Mouse (Mus musculus) cerebellum, adult 11-12 months (tissue): ENCODE data around the gene Cphx3.
"Not testable (repeated sequence)": the region's sequence is repeated elsewhere in the genome, so short reads cannot be mapped to it uniquely, and the experiment has no call there.

Experiments used
- DNase-seq: peaks from one replicate; pipeline ENCODE4 v3.0.0; 2022

Cphx3 gene

GRCm38 (mm10) chr14:26181660-26182059 lies 99.6 kb downstream of the Cphx3 start:
- DNase-seq, result not testable (repeated sequence)

DNA sequence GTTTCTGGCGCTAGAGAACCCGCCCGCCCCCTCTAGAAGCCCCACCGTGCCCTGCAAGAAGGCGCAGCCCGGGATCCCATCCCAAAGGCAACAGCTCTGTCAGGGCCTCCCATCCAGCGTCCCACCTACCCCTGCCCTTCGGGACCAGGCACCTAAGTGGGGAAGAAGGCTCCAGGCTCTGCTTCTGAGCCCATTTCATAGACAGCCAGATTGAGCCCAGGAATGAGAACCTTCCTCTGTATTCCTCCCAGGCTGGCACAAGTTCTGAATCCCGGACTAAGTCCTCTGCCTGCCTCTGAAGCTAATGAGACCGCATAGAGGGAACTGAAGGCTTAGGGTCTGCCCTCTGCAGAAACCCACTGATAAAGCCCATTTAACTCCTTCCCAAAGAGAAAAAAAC lies 100.3 kb downstream of the Cphx3 start, which contains the start of gene Plac9b:
Plac9b (minus strand) TSS at position 101 of the 400 bp plus-strand sequence.
- DNase-seq, result not testable (repeated sequence)

DNA sequence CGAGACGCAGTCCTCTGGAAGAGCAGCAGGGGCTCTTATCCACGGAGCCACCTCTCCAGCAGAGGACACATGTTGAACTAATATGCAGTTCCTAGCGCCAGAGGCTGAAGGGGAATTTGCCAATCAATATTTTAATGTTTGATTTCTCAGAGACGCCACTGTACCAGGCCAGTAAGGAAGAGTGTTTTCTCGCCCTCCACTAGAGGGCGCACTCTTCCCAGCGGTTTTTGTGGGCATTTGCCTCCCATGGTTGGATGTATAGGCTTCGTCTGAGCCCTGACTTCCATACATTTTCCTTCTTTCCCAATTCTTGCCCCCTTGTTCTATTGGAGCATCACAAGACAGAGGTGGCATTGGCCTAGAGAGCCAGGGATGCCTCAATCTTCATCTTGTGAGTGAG lies 104.5 kb downstream of the Cphx3 start:
- DNase-seq, result not testable (repeated sequence)

GRCm38 (mm10) chr14:26188361-26188760 lies 106.3 kb downstream of the Cphx3 start:
- DNase-seq, result not testable (repeated sequence)

DNA sequence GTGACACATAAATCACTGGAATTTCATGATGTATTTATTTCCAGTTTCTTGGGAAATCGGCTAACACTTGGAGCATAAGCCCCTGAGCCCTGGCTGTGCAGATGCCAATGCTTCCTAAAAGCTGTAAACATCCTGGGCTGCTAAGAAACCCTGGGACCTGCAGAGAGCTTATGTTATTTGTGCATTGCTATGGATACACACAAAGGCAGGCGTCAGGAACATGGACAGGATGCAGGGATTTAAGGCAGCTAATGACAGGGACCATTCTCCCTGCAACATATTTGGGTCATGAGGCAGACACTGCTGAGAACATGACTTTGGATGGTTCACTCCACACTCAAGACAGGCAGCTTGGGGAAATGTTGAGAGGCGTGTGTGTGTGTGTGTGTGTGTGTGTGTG lies 115.8 kb downstream of the Cphx3 start:
- DNase-seq, result not testable (repeated sequence)

DNA sequence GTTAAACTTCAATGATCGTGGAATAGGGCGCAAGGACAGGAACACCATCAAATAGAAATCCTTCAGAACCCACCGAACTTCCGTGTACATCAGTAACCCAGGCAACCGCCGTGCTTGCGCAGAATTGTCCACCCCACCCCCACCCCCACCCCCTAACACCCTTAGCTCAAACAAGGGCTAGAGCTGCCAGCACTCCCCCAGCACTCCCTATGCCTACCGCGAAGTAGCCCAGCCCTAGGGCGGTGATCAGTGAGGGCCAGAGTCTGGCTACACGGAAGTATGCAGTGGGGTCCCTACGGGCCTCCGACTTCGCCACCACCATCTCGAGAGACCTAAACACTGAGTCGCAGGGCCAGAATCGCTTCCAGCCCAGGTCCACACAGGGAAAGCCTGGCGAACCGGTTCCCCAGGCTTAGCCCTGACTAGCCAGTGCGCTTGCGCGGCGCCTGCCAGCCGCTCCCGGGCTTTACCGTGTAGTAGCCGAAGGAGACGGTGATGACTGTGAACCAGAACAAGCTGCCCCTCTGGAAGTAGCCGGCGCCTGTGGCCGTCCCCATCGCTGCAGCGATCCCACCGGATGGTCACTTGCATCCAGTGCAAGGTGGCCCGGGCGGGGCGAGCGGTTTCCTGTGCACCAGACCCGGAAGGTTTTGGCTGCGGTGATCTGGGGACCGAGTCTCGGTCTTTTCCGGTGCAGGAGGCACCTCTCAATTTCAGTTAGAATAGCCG lies 124.3 kb downstream of the Cphx3 start:
- DNase-seq, result not testable (repeated sequence)

DNA sequence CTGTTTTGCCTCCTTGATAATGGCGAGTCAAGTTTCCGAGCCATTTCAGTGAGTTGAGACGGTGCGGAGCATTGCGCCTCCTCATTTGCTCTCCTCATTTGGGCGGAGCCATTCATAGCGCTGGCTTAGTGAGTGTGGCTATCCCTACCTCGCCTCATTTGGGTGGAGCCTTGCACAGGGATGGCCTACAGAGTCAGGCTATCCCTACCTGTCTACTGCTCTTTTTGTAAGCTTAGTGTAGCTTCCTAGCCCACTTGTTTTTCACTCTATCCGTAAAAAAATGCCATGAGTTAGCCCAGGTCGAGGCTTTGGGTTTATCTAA lies 124.8 kb downstream of the Cphx3 start, which contains the start of gene Tmem254b:
Tmem254b (minus strand) TSS at position 116 of the 322 bp plus-strand sequence.
- not testable (repeated sequence) for DNase-seq

DNA sequence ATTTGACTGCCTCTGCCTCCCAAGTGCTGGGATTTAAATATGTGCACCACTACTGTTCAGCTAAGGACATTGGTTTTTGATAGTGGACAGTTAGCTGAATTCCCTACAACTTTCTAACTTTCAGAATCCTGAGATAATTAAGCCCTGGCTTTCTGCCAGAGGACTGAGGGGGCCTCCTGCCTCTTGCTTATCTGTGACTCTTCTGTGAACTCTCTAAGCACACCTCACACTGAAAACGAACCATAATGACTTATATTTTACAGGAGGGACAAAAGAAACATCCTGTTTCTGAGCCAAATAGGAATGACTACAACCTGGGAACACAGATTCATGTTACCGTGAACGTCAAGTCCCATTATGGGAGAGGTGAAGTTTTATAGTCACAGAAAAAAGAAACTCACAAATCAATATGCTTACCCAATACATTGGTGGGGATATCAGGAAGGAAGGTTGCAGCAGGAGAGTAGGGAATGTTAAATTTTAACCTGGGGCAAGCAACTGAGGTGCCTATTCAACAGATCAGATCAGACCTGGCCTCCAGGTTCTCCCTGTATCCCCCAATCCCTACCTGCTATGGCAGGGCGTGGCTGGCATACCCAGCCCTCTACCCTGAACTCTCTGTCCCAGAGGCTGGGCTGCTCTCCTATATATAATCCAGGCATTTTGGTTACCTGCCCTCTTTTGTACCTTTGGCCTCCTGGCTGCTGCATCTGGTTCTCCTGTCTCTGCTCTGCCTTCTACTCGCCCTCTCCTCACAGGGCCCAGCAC lies 134.3 kb downstream of the Cphx3 start:
- not testable (repeated sequence) for DNase-seq

- DNase-seq, result not testable (repeated sequence)
Observed at GRCm38 (mm10) chr14:26237183-26237582, 155.1 kb downstream of the Cphx3 start.

DNA sequence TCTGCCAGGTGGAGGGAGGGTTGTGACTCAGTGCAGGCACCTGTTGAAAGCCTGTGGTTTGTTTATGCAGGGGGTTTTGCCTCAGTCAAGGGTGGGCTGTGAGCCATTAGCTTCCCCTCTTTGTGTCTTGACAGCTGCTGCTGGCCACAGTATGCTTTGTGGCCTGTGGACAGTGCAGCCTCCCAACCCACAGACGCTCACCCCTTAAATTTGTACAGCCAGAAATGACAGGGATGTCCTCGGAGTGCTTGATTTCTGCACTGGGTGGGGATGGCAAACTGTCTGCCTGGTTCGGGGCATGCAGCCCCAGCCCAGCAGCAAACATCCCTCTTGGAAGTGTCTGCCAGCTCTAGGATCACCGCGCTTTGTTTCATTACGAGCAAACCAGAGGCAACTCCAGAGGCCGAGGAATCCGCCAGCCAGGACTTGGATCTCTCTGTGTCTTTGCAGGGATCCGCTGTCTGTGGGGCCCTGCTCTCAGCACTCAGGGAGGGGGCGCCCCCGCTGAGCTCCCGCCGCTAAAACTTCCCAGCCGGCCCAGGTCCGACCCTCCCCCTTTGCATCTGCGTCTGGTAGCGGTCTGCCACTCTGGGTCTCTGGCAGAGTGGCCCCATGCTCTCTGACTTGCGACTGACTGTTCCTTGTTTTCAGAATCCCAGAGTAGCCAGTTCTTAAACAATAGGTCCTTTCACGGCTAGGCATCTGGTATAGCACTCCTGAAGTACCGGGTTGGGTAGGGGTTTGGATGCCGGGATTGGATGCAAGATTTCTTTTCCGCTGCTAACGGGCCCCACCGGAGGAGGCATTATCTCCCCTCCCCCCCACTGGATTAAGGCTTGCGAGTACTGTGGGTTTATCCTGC lies 175.9 kb downstream of the Cphx3 start, which contains the start of gene Duxbl3:
Duxbl3 (plus strand) TSS at position 207 of the 862 bp plus-strand sequence.
- DNase-seq, result not testable (repeated sequence)

DNA sequence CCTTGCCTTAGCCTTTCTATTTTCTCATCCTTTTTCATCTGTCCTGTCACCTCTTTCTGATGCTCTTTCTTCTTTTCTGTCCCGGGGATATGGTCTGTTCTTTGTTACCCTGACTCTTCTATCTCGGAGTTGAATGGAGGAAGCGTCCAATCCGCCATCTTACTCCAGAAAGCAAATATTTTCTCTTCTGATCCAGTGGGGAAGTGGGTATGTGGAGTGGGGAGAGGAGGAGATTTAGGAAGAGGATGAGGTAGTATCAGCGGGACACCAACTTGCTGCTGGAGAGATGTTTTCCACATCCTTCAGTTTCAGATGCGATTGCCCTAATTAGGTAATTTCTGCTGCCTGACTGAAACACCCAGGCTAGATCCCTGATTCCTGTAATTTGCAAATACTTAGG lies 176.6 kb downstream of the Cphx3 start:
- DNase-seq, result not testable (repeated sequence)
